Mouse (Mus musculus) kidney, postnatal 14 days (tissue): ENCODE measurements around the gene Rabl3.

Experiments
- DNase-seq: peaks from one replicate; pipeline ENCODE4 v3.0.0; 2022; ENCODE audit warnings: mixed read lengths

Gene Rabl3

DNA sequence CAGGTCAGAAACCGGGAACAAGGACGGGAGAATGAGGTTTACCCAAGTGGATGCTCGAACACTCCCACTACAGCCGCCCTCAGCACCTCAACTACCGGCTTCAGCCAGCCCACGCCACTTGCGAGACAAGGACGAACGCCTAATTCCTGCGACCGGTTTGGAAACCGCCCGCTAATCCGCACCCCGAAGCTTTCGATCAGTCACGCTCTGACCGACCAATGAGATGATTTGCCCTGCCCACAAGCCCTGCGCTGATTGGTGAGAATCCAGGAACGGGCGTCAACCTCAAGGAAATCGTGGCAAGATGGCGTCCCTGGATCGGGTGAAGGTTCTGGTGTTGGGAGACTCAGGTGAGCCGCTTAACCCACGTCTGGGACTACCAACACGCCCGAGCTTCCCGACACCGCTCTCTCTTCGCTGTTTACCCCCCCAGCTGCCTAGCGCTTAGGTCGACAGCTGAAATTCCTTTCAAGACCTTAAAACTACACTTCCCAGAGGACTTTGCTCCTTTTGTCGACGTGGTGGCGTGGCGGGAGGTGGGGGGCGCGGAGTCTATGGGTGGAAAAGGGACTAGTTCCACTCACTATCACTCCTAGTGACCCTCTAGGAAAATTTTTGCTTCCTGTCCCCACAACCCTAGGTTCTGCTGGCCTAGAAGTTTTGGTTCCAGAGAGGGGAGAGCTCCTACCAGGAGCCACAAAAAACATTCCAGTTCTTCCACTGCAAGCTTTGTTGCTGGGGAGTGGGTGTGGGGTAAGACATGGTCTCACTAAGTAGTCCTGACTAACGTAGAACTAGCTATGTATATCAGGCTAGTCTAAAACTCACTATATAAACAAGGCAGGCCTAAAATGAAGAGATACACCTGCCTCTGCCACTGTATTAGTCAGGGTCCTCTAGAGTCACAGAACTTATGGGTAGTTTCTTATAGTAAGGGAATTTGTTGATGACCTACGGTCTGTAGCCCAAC, at the start of gene Rabl3, which contains the start of gene Gtf2e1:
Gene Rabl3 (plus strand): TSS at position 275 of the 970 bp plus-strand sequence.
Gene Gtf2e1 (minus strand): TSS at position 179 of the 970 bp plus-strand sequence.
- DNase-seq: peak; percentile 98

DNA sequence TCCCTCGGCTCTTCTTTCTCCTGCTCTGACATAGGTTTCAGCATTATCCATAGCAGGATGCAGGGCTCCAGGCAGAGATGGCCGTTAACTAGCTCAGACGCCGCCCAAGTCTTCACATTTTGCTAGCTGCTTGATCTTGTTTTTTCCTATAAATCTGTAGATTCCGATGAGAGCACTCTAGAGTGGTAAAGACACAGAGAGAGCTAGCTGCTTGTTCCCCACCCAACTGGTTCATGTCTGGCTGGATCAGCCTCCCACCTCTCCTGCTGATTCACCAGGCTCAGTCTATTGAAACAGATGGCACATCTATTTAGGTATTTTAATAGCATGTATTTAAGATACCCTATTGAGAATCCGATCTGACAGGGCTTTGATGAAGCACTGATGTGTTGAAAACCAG, 44.7 kb upstream of the Rabl3 start:
- no peak for DNase-seq

DNA sequence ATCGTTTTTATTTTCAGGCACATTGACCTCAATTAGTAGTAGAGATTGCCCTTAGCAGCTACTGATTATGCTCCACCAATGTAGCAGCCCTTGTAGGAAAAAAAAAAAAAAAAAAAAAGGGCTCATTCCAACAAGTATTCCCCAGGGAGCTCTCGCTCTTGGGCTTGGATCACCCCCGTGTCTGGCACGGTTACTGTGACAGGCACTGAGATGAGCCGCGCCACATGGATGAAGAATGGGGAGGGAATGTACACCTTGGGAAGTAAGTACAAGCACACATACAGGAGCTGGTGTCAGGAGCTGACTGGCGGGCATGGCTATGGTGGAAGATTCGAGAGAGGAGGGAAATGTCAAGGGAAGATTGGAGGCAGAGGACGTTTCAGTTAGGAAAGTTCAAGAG, 41.1 kb upstream of the Rabl3 start:
- no peak for DNase-seq

GRCm38 (mm10) chr16:37504517-37504916, 35.2 kb upstream of the Rabl3 start:
- DNase-seq: no peak

- DNase-seq: no peak
These were observed 32.9 kb upstream of the Rabl3 start for GRCm38 (mm10) chr16:37506751-37507150.

DNA sequence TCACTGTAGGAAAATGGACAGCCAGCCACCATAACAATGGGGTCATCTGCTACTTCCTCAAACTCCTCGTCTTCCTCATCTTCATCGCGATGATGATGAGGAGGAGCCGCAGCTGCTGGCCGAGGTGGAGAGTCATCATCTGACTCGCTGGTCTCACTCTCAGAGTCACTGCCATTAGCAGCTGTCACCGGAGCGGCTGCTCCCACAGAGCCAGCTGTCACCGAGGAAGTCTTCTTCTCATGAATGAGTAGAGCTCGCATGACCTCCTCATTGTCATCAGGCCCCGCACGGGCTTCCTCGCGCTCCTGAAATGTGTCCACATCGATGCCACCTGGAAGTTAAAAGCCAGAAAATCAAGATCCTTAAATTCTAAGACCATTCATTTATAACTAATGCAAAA, 28.2 kb upstream of the Rabl3 start:
- DNase-seq: no peak

DNA sequence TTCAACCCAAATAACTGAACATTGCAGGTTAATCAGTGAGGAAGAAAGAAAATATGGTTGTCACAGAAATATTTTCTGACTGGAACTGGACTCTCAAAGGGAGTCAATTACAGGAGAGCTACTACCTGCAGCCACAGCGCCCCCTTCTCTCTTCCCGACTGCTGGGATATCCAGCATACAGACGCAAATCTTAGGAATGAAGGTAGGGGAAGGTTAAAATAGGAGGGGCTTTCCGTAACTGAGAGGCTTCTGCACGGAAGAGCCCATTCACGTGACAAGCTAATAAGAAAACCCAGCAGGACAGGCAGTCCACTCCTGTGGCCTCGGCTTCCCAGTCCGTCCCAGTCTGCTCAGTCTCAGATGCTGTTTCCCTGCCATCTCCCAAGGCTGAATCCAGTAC, 25.0 kb upstream of the Rabl3 start:
- no peak for DNase-seq

- DNase-seq: no peak
These were observed 23.2 kb upstream of the Rabl3 start for GRCm38 (mm10) chr16:37516376-37516993.

DNA sequence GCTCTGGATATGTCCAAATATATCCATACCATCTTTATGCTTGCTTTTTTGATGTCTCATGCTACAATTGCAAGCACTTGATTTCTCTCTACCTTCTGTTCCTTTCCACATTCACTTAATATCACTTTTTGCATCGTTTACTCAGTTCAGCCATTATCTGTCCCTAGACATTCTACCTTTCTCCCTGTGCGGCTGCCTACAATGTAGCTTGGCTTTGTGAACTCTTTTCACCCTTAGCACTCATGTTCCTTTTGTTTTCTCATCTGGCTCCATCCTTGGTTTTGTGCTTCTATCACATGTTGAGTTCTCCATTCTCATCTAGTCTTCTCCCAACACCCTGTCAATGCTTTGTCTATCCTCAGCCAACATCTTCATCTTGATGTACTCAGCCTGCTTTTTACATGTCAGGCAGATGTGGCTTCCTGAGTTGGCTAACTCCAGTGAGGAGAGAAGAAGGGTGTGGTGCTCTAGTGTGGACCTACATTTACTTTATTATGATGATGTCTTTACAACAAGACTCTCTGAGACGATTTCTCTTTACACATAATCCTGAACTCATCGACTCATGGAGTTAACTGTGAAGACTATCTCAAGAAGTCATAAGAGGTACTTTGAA, 22.0 kb upstream of the Rabl3 start:
- no peak for DNase-seq

DNA sequence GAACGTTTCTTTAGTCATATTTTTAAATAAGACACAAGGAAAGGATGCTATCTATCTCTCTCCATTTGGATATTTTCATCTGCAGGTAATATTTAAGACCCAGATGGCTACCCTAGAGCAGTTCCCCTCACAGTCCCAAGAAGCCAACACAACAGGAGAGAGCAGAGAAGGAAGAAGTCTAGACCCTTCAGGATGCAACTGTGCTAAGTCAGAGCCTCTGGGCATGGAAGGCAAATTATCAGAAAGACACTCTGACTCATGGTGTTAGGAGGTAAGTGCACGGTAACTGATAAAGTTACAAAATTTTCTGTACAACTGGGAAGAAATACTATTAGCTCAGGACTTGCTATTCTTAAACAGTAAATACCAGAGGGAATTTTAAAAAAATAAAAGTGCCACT, 21.0 kb upstream of the Rabl3 start:
- no peak for DNase-seq

DNA sequence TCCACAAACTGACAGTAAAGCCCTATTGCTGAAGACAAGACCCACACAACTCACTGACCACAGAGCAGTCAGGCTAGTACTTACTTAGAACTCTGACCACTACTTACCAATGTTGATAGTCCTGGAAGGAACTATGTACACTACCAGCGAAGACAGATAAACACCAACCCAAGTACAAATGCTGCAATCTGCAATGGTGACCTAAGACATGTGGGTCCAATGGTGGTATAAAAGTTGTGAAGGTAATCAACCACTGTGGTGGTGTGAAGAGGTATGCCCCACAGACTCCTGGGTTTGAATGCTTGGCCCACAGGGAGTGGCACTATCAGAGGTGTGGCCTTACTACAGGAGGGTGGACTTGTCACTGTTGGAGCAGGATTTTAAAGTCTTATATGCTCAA, 20.0 kb upstream of the Rabl3 start:
- no peak for DNase-seq

GRCm38 (mm10) chr16:37520190-37521040, 19.3 kb upstream of the Rabl3 start:
- DNase-seq: no peak

DNA sequence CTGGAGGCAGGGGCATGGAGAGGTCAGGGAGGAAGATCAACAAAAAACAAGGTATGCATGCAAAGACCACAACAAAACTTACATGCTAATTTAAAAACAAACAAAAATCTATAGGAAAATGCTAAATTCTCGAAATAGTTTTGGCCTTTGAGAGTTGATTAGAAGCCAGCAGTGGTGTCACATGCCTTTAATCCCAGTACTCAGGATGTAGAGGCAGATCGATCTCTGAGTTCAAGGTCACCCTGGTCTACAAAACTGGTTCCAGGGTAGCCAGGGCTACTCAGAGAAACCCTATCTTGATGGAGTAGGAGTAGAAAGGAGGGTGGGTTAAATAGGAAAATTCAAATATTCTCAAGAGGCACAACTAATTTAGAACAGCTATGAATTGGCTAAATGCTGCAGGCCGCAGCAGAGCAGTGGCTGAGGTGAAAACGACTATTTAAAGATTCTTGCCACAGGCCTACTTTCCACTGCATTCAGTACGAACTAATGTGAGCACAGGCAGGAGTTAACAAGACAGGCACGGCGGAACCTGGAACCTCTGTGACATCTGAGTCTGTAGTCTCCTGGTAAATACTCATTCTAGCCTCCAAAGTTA, 17.5 kb upstream of the Rabl3 start:
- DNase-seq: no peak

- no peak for DNase-seq
These were observed 14.6 kb upstream of the Rabl3 start for GRCm38 (mm10) chr16:37525121-37525520.

- no peak for DNase-seq
These were observed 12.9 kb upstream of the Rabl3 start for GRCm38 (mm10) chr16:37526688-37527223.

GRCm38 (mm10) chr16:37530170-37530569, 9.5 kb upstream of the Rabl3 start:
- DNase-seq: no peak

DNA sequence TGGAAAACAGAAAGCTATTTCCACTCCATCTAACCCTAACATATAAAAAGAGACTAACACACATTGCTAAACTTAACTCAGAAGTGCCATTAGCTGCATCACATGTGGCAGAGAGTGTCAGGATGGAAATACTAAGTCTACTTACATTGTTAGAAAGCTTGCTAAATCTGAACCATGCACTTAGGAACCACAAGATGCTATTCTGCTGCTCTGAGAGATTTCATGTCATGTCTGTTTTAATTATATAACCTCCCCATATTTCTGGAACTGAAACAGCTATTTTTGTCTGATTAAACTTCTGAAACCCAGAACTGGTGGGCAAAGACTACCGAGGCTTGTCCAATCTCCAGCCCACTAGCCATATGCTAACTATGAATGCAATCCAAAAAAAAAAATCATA, 7.6 kb upstream of the Rabl3 start:
- no peak for DNase-seq

DNA sequence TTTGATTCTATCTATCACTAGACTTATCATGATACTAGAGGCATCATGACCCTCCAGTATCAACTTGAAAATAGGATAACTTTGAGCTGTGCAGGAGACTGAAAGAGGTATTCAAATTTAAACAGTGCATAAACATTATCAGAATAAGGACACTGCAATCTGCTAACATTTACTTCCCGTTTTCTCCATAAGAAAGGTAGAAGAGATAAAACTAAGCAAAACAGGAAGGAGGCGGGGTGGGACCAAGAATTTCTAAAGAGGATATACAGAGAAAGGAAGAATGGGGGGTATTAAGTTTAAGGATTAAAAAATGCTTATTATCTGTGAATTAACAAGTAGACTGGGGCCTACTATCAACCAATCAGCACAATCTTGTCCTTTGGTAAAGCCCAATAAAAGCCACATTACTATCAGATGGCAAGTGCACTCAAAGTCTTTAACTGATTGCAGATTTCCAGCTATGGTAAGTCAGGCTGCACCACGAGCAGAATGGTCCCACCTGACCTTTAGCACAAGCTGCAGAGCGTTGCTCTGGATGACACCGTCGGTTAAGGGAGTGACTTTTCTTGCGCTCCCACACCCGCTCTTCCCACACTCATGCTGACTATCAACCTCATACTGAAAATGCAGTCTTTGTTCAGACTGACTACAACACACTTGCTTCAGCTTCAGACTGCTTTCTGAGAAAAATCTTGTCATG, 6.2 kb upstream of the Rabl3 start:
- no peak for DNase-seq

DNA sequence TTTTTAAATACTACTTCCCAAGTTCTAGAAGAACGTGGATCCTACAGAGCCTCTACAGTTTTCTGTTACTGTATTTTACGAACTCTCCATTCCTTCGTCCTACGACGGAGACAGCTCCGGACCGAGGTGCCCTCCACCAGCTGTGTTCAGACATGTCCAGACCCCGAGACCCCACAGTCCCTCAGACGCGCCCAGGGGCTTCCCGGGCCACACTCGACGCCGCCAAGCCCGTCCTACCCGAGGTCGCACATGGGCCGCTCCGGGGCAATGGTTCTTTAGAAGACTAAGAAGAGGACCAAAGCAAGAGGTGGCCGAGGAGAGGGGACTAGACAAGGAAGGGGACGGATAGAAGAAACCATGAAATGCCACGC, 460 bp upstream of the Rabl3 start:
- no peak for DNase-seq

- DNase-seq: no peak
These were observed 1.1 kb downstream of the Rabl3 start for GRCm38 (mm10) chr16:37540776-37541175.

DNA sequence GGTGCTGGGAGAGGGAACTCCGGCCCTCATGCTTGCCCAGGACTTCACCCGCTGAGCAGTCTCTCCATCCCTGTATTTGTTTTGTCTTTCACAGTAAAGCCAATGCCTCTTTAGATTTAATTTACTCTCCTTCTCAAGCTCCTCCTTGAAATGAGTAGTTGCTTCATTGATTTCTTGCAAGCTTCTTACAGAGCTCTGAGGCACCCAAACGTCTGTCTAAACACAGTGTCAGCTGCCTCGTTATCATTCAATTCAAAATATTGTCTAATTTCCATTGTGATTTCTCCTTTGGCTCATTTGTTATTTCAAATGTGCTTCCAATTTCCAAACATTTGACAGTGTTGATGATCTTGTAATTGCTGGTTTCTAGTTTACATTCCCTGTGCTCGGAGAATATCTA, 6.6 kb downstream of the Rabl3 start:
- DNase-seq: no peak
